Mouse (Mus musculus) brain, embryonic 14.5 days (tissue): ENCODE results near the gene Stat3.

Experiments
- CTCF ChIP-seq: fragments of 200-500 bp; IDR thresholded peaks from 2 replicates; pipeline ENCODE4 v1.5.1; 2012; ENCODE audit warnings: inconsistent platforms, mild to moderate bottlenecking, moderate library complexity, borderline replicate concordance; ENCODE audit not compliant: insufficient read depth, insufficient read length; ENCODE audit errors: extremely low read depth
- POLR2A ChIP-seq: fragments of 200-500 bp; IDR thresholded peaks from 2 replicates; pipeline ENCODE4 v1.6.1; 2012; ENCODE audit warnings: mild to moderate bottlenecking, inconsistent platforms, borderline replicate concordance; ENCODE audit not compliant: poor library complexity, insufficient read depth, insufficient read length, severe bottlenecking; ENCODE audit errors: extremely low read depth

DNA sequence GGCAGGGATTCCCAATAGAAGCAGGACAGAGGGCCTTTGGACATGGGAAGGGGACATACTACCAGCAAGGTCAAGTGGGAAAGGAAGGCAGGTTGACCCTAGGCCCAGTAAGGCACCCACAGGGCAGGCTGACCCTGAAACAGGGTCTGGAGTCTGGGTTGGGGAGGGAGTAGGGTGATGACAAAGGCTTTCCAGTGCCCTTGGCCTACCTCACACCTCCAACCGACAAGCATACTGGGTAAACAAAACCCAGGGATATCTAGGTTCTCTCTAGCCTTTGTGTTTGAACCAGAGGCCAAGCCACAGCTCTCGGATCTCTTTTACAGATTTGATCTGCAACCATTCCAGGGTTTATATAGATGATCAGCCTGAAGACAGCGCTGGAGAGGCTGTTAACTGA lies 51.6 kb downstream of the Stat3 start:
- no peak for TF ChIP-seq CTCF
- TF ChIP-seq POLR2A = no peak
